Mouse (Mus musculus): Measurements from ENCODE around the gene Stk11. TPM values are rescaled to one million over a fixed set of nuclear protein-coding genes. Genes with fewer than 3 reads are reported as not detected.
"Not testable (repeated sequence)": the region's sequence is repeated elsewhere in the genome, so short reads cannot be mapped to it uniquely, and the experiment has no call there.

The Stk11 gene
- total and polyA plus RNA-seq, 3 experiments, result 47.4 to 94.9 (median 65.9) TPM

DNA sequence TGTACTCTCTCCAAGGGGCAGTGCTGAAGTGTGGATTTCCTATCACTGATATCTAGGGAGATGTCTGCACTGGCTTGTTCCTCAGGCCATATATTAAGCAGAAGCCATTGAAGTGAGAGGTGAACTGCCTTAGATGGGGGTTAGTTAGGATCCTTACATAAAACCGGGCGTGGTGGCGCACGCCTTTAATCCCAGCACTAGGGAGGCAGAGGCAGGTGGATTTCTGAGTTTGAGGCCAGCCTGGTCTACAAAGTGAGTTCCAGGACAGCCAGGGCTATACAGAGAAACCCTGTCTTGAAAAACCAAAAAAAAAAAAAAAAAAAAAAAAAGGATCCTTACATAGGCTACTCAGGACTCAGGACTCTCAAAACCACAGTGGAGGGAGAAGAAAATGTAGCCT is 50.5 kb downstream of the Stk11 start:
- H3K9me3 ChIP-seq (replicated peaks; ENCODE audit: low read length); H3K27me3 ChIP-seq (replicated peaks); in situ Hi-C loops (cut with MboI; ENCODE audit: low pct_ligation_motif_present, low pct_unique_long_range_greater_than_20kb, low sequenced_read_pairs); DNase-seq (ENCODE audit: extremely low read depth); dilution Hi-C loops (cut with MboI; ENCODE audit: extremely low pct_ligation_motif_present, extremely low pct_unique_long_range_greater_than_20kb, low sequenced_read_pairs): not testable (repeated sequence)
- H3K36me3 ChIP-seq (replicated peaks in 1 of 2; ENCODE audit: control insufficient read depth in 1 of 2, insufficient read depth in 1 of 2, low read length in 1 of 2), result peaks cover 13 to 18% of the 10 kb centered on the region in 2 experiments
- H3K27ac ChIP-seq (ENCODE audit: insufficient read depth, low read depth), result peak overlapping the region; percentile 59
- peak overlapping the region; percentile 68 for H3K9ac ChIP-seq (ENCODE audit: insufficient read depth, low read depth)
- peaks cover 20 to 64% of the 10 kb centered on the region in 2 experiments for H3K4me1 ChIP-seq (ENCODE audit: control insufficient read depth in 1 of 2, insufficient read depth in 2 of 2)
- H3K4me2 ChIP-seq (ENCODE audit: insufficient read depth, low read depth, poor library complexity, severe bottlenecking), result peak overlapping the region; percentile 95
- peak overlapping the region in 2 of 3 experiments; percentile 31 to 39 for H3K4me3 ChIP-seq (replicated peaks in 1 of 3; ENCODE audit: low read depth in 2 of 3, low read length in 2 of 3, poor library complexity in 1 of 3)
- H3K79me2 ChIP-seq (replicated peaks; ENCODE audit: control insufficient read depth, extremely low read depth, insufficient read depth, poor library complexity, severe bottlenecking), result peaks cover 16% of the 10 kb centered on the region

DNA sequence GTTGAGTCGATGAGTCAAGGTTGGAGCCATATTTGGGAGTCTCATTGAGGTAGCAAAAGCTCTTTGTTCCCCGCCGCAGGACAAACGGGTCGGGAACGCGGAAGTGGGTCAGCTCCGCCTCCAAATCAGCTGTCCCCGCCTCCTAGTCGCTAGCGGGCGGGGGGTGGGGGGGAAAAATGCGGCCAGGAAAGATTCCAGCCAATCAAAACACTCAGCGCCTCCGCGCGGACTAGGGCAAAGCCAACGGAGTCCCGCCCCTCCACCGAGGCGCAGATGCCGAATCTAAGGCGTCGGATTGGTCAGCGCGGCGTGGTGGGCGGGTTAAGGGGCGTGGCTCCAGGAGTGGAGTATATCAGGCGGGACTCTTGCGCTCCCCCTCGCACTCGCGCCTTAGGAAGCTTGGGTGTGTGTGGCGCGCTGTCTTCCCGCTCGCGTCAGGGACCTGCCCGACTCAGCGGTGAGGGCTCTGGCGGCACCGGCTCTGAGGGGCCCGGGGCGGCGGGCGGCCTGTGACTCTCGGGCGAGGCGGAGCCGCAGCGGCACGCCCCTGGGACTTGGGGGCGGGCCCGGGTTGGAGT is 51.9 kb downstream of the Stk11 start:
- H3K79me2 ChIP-seq (replicated peaks; ENCODE audit: control insufficient read depth, extremely low read depth, insufficient read depth, poor library complexity, severe bottlenecking), result peaks cover 16% of the 10 kb centered on the region
- H3K27me3 ChIP-seq (replicated peaks), result no peaks in the 10 kb centered on the region
- H3K9me3 ChIP-seq (replicated peaks; ENCODE audit: low read length), result no peaks in the 10 kb centered on the region
- dilution Hi-C loops (cut with MboI; ENCODE audit: extremely low pct_ligation_motif_present, extremely low pct_unique_long_range_greater_than_20kb, low sequenced_read_pairs) (no loop called here), in situ Hi-C loops (cut with MboI; ENCODE audit: low pct_ligation_motif_present, low pct_unique_long_range_greater_than_20kb, low sequenced_read_pairs) (no loop called here)
- H3K4me3 ChIP-seq (replicated peaks in 1 of 3; ENCODE audit: low read depth in 2 of 3, low read length in 2 of 3, poor library complexity in 1 of 3), result peak overlapping the region; percentile 63 to 67 (median 66)
- peaks cover 25 to 31% of the 10 kb centered on the region in 2 experiments for H3K36me3 ChIP-seq (replicated peaks in 1 of 2; ENCODE audit: control insufficient read depth in 1 of 2, insufficient read depth in 1 of 2, low read length in 1 of 2)
- peak overlapping the region; percentile 86 for H3K9ac ChIP-seq (ENCODE audit: insufficient read depth, low read depth)
- peak overlapping the region; percentile 83; the same call in 1 of the 2 replicates for H3K4me2 ChIP-seq (ENCODE audit: insufficient read depth, low read depth, poor library complexity, severe bottlenecking)
- H3K27ac ChIP-seq (ENCODE audit: insufficient read depth, low read depth), result peak overlapping the region; percentile 81
- peak; percentile 98 for DNase-seq (ENCODE audit: extremely low read depth)
- H3K4me1 ChIP-seq (ENCODE audit: control insufficient read depth in 1 of 2, insufficient read depth in 2 of 2), result peaks cover 16 to 62% of the 10 kb centered on the region in 2 experiments
- TF ChIP-seq UBTF (IDR thresholded peaks at IDR 0.05; ENCODE audit: low read depth, low read length) (no peak), CTCF (conservative IDR thresholded peaks at IDR 0.05 in 1 of 2, IDR thresholded peaks at IDR 0.05 in 1 of 2; ENCODE audit: low read depth in 2 of 2, low read length in 2 of 2) (no peak), MAX (IDR thresholded peaks at IDR 0.05; ENCODE audit: low read length) (no peak), ZKSCAN1 (IDR thresholded peaks at IDR 0.05; ENCODE audit: borderline replicate concordance, low read depth, low read length) (no peak), ZNF384 (IDR thresholded peaks at IDR 0.05; ENCODE audit: low read depth, low read length) (no peak), USF1 (IDR thresholded peaks at IDR 0.05; ENCODE audit: low read depth, low read length) (no peak), CHD1 (IDR thresholded peaks at IDR 0.05; ENCODE audit: low read depth, low read length) (no peak), POLR2AphosphoS2 (IDR thresholded peaks at IDR 0.05; ENCODE audit: low read depth, low read length) (peak; percentile 99), IRF4 (IDR thresholded peaks at IDR 0.05; ENCODE audit: low read depth, low read length) (no peak), HCFC1 (IDR thresholded peaks at IDR 0.05; ENCODE audit: low read depth, low read length) (peak; percentile 48; the same call in 1 of the 2 replicates), ZMIZ1 (IDR thresholded peaks at IDR 0.05; ENCODE audit: low read depth, low read length) (peak; percentile 98), E2F4 (IDR thresholded peaks at IDR 0.05; ENCODE audit: insufficient replicate concordance, low read depth, low read length) (no peak; the same call in 1 of the 2 replicates), MXI1 (IDR thresholded peaks at IDR 0.05; ENCODE audit: low read depth, low read length) (no peak), SMC3 (IDR thresholded peaks at IDR 0.05; ENCODE audit: low read depth, low read length) (no peak), ZC3H11A (IDR thresholded peaks at IDR 0.05; ENCODE audit: low read depth, low read length) (no peak), TCF12 (IDR thresholded peaks at IDR 0.05; ENCODE audit: low read depth, low read length) (peak; percentile 59; the same call in 1 of the 2 replicates), MAFK (IDR thresholded peaks at IDR 0.05; ENCODE audit: insufficient replicate concordance, low read length) (no peak), MYC (IDR thresholded peaks at IDR 0.05; ENCODE audit: low read depth, low read length) (no peak), GABPA (IDR thresholded peaks at IDR 0.05; ENCODE audit: insufficient replicate concordance, low read depth, low read length) (no peak), TBP (conservative IDR thresholded peaks at IDR 0.05; ENCODE audit: low read depth, low read length) (peak; percentile 95), CHD2 (IDR thresholded peaks at IDR 0.05; ENCODE audit: low read length) (0 out of 2 replicates have a peak, but pooled peaks have one; percentile 34), ETS1 (conservative IDR thresholded peaks at IDR 0.05; ENCODE audit: low read depth, low read length) (no peak), KAT2A (IDR thresholded peaks at IDR 0.05; ENCODE audit: insufficient replicate concordance, low read length) (no peak), SIN3A (IDR thresholded peaks at IDR 0.05; ENCODE audit: low read length) (no peak), JUN (IDR thresholded peaks at IDR 0.05; ENCODE audit: insufficient read depth, low read depth, low read length) (no peak), NRF1 (IDR thresholded peaks at IDR 0.05; ENCODE audit: low read depth, low read length) (no peak), MAZ (IDR thresholded peaks at IDR 0.05; ENCODE audit: low read depth, low read length) (peak; percentile 39; the same call in 1 of the 2 replicates), ELF1 (IDR thresholded peaks at IDR 0.05; ENCODE audit: low read depth, low read length) (peak; percentile 99), RAD21 (IDR thresholded peaks at IDR 0.05; ENCODE audit: low read depth, low read length) (no peak), EP300 (IDR thresholded peaks at IDR 0.05; ENCODE audit: low read length) (no peak), NELFE (IDR thresholded peaks at IDR 0.05; ENCODE audit: low read depth, low read length) (peak; percentile 99), JUND (conservative IDR thresholded peaks at IDR 0.05; ENCODE audit: low read depth, low read length) (no peak)

Data from CH12.LX (cell line).